Mouse (Mus musculus): ENCODE data around the gene Dmac2.
A peak's percentile ranks its signal among the peaks of the same experiment; 100 is the strongest.

The Dmac2 gene

GRCm38 (mm10) chr7:25652244-25652759, 33.1 kb downstream of the Dmac2 start:
- DNase-seq (ENCODE audit: low spot score) = no peak

GRCm38 (mm10) chr7:25655601-25656428, 36.6 kb downstream of the Dmac2 start:
- DNase-seq (ENCODE audit: low spot score) = no peak

- DNase-seq (ENCODE audit: low spot score) = no peak
Observed at GRCm38 (mm10) chr7:25657785-25658184, 38.6 kb downstream of the Dmac2 start.

- DNase-seq (ENCODE audit: low spot score) = peak; percentile 95
Observed at GRCm38 (mm10) chr7:25658657-25659472, 39.7 kb downstream of the Dmac2 start, which contains the start of the genes Bckdha and Exosc5. TSS of gene Bckdha (minus strand) at chr7:25658981. TSS of gene Exosc5 (plus strand) at chr7:25659164.

GRCm38 (mm10) chr7:25666381-25666780, 47.2 kb downstream of the Dmac2 start:
- DNase-seq (ENCODE audit: low spot score) = no peak

GRCm38 (mm10) chr7:25669158-25669557, 49.9 kb downstream of the Dmac2 start:
- no peak for DNase-seq (ENCODE audit: low spot score)

- DNase-seq (ENCODE audit: low spot score) = no peak
Observed at GRCm38 (mm10) chr7:25669631-25670030, 50.4 kb downstream of the Dmac2 start.

GRCm38 (mm10) chr7:25670096-25670495, 50.9 kb downstream of the Dmac2 start:
- DNase-seq (ENCODE audit: low spot score) = no peak

- no peak for DNase-seq (ENCODE audit: low spot score)
Observed at GRCm38 (mm10) chr7:25671686-25672085, 52.5 kb downstream of the Dmac2 start.

GRCm38 (mm10) chr7:25672442-25672841, 53.2 kb downstream of the Dmac2 start:
- DNase-seq (ENCODE audit: low spot score) = no peak

GRCm38 (mm10) chr7:25674297-25674696, 55.1 kb downstream of the Dmac2 start:
- no peak for DNase-seq (ENCODE audit: low spot score)

- DNase-seq (ENCODE audit: low spot score) = no peak
Observed at GRCm38 (mm10) chr7:25674719-25675300, 55.6 kb downstream of the Dmac2 start, which contains the start of gene Tmem91. TSS of gene Tmem91 (minus strand) at chr7:25675166.

Measured in urinary bladder, postnatal 10 days (tissue).